Mouse (Mus musculus): Measurements from ENCODE around the gene Cep78.

The Cep78 gene

DNA sequence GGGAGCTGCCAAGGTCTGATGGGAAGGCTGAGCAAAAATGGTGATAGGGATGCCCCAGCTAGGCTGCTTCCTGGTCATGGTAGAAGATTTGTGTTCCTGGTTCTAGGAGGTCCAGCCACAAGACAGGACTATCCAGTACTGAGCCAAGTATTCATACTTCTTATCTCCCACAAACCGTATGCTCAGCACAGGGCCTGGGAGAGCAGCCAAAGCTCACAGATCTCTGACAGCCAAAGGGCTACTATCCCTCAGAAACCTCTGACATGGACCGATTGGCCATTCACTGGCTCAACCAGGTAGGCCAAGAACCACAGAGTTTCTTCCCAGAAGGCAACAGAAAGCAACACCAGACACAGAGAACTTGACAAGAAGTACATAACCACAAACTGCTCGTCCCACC lies 73.8 kb downstream of the Cep78 start:
- DNase-seq (ENCODE audit: inconsistent ontology term), result no peak

DNA sequence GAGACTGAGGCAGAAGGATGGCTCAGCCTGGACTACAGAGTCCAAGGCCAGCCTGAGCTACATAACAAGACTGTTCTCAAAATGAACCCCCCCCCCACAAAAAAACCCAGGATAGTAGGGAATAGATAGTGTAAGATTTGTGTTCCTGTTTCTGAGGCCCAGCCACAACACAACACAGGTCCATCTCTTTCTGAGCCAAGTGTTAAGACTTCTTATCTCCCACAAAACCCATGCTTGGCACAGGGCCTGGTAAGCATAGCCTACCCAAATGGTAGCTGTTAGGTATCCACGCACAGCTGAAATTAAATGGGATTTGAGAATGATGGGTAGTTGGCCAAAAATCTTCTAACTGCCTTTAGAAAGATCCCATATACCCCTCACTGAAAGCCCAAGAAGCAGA lies 74.3 kb downstream of the Cep78 start:
- no peak for DNase-seq (ENCODE audit: inconsistent ontology term)

DNA sequence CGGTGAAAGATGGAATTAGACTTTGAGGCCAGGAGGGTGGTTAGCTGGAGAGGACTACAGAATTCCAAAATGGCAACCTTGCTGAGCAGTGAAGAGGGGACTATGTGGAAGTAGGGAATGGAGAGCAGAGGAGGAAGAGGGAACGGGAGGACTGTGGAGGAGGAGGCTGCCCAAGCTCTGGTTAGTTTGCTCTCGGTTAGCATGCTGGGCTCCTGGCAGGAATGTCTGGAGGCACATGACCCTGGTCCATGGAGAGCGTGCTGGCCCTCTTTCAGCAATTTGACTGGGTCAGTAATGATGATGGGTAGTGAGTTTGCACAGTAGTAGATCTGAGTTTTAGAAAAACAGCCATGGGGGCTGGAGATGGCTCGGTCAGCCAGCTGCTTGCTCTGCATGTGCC lies 76.8 kb downstream of the Cep78 start:
- DNase-seq (ENCODE audit: inconsistent ontology term), result no peak

Data from Muller cell, postnatal 12 days (primary cell).